Mouse (Mus musculus) kidney, adult 8-10 months (tissue): Measurements from ENCODE around the gene Fam160a1.

Source experiments
- DNase-seq, 2 experiments: peaks; one replicate each; pipeline ENCODE4 v3.0.0; 2022

Gene Fam160a1

DNA sequence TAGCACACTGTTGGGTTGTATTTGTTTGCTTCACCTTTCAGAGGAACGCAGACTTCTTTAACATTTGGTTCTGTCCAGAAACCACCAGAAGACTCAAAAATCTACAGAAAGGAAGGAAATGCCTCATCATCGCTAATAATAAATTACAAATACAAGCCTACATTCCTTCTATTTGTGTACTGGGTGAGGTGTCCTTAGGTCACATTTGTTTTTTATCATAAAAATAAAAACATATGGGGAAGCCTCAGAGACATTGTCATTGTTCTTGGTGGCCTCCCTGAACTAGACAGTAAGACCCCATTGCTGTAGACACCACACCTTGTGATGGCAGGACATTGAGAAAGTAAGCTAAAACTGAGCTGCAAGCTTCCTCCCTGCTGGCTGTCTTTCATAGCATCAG lies at the start of gene Fam160a1:
TSS of gene Fam160a1 (minus strand) at position 101 of the 400 bp plus-strand sequence.
- DNase-seq = no peak

DNA sequence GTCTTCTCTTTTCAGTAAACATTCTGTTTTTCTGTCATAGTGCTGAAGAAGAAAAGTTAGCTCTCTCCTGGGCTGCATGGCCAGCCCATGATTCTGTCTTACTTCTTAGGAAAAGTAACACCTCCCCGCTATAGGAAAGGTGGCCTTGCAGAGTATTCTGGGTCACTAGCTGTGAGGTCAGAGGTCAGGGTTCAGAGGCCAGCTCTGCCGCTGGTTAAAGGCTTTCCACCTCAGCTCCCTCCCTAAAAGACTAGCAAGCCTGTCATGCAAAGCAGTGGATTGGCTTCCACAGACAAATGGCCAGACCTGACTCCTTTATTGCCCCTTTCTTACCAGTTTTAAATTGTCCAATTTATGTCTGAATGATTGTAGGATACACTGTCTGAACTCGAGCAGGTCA lies 46.9 kb upstream of the Fam160a1 start:
- DNase-seq = no peak

DNA sequence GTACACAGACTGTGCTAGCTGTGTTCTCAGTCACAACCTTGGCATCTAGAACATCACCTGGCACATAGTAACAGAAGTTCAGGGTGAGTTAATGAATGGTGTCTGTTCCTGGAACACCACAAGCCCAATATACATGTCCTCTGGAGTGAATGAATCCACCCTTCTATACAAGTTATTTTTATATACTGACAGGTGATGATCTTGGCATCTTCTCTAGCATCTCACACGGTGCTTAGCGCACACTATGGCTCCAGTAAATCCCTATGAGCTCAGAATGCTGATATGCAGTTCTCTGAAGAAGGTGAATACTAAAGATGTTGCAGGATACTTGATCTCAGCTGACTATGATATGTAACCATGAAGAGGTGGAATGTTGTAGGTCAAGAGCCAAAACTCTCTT lies 45.8 kb upstream of the Fam160a1 start:
- no peak for DNase-seq

DNA sequence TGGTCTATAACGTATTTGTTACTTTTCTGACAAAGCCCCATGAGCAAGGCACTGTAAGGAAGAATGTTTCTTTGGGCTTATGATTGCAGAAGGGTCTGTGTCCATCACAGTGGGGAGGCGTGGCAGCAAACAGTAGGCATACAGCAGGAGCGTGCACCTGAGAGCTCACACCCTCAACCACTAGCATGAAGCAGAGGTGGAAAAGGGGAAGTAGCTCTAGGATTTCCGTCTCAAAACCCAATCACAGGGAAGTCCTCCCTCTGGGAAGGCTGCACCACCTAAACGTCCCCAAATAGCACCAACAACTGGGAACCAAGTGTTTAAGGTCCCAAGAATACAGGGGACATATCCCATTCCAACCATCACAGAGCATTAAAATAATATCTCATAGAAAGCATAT lies 43.9 kb upstream of the Fam160a1 start:
- no peak for DNase-seq

GRCm38 (mm10) chr3:85859311-85859710 lies 42.2 kb upstream of the Fam160a1 start:
- DNase-seq = no peak

GRCm38 (mm10) chr3:85858140-85859135 lies 41.3 kb upstream of the Fam160a1 start:
- peak; percentile 9 to 26 for DNase-seq

GRCm38 (mm10) chr3:85857083-85857482 lies 40.0 kb upstream of the Fam160a1 start:
- DNase-seq = no peak

DNA sequence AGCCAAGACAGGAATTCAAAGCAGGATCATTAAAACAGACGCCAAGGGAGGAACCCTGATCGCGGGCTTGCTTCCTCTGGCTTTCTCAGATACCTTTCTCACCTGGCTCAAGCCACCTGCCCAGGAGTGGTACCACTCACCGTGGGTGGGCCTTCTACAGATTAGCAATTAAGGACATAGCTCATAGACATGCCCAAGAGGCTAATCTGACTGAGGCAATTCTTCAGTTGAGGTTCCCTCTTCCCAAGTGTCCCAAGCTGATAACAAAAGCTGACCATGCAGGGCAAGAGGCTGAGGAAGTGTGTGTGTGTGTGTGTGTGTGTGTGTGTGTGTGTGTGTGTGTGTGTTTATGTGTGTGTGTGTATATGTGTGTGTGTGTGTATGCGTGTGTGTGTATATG lies 38.9 kb upstream of the Fam160a1 start:
- DNase-seq = no peak

DNA sequence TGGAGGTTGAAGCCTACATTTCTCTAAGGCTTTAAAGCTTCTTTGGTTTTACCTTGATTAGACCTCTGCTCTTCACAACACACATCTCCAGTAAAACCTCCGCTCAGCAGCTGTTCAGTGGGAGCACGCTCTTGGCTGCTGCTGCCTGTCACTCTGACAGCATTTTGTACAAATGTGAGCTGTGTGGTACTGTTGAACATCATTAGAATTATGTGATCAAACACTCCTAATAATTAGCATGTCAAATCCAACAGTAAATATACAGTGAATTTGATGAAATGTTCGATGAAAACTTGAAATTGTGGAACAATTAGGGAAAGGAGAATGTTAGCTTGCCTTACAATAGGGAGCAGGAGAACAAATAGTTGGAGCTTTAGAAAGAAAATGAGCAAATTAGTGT lies 38.0 kb upstream of the Fam160a1 start:
- no peak for DNase-seq

DNA sequence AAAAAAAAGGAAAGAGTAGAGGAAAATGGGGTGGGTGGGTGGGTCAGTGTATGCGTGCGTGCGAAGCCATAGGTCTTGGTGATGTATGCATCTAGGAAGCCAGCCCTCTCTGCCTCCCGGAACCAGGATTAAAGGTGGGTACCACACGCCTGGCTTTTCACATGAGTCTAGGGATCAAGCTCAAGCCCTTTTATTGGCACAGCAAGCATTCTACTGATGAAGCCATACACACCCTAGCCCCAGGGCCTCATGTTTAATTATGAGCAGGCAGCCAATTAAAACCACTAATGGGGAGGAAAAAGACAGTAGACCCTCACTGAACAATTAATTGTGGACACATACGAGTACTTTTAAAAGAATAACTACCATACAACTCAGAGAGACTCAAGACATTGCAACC lies 37.1 kb upstream of the Fam160a1 start:
- DNase-seq = no peak

DNA sequence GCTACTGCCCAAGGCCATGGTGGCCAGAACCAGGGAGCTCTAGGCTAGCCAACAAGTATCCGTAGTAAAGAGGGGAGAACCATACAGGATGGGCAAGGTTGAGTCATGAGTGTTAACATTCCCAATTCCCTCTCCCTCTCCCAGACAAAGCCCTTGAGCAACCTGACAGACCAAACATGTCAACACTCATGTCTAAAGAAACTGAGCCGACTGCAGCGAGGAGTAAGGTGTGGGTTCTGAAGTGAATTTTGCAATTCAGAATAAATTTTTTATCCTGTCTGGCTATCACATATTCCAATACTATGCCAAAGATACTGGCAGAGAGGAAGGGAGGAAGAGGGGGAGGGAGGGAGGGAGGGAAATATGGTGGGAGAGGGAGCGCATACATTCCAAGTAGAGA lies 36.6 kb upstream of the Fam160a1 start:
- DNase-seq = no peak

DNA sequence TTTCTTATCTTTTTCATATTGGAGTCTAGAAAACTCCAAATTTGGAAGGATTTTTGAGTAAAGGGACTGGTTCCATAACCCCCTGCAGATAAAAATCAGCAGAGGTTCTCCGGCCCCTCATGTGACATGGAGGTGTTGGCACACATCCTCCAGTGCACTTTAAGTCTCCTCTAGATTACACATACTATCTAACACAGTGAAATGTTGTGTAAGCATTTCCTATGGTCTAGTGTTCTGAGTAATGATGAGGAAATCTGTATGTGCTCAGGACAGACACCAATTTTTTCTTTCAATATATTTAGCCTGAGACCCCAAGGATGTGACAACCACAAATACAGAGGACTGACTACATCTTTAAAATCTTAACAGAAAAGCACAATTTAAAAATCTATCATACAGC lies 33.0 kb upstream of the Fam160a1 start:
- DNase-seq = no peak

- DNase-seq = no peak
Measured at GRCm38 (mm10) chr3:85846316-85846715, 29.2 kb upstream of the Fam160a1 start.

- no peak for DNase-seq
Measured at GRCm38 (mm10) chr3:85845341-85845740, 28.2 kb upstream of the Fam160a1 start.

DNA sequence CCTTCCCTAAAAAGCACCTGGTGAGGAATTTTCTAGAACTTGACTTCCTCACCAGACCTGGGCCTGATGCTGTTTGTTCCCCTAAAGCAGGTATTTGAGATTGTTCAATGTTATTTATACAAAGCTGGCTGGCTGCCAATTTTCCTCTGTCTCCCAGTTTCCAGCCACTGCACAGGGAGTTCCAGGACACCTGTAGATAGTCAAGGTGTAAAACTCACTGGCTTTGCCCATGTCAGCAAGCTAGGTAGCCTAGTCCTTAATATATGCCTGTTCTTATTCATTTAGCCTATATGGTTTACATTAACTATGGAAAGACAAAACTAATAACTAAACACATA lies 25.8 kb upstream of the Fam160a1 start:
- no peak for DNase-seq

DNA sequence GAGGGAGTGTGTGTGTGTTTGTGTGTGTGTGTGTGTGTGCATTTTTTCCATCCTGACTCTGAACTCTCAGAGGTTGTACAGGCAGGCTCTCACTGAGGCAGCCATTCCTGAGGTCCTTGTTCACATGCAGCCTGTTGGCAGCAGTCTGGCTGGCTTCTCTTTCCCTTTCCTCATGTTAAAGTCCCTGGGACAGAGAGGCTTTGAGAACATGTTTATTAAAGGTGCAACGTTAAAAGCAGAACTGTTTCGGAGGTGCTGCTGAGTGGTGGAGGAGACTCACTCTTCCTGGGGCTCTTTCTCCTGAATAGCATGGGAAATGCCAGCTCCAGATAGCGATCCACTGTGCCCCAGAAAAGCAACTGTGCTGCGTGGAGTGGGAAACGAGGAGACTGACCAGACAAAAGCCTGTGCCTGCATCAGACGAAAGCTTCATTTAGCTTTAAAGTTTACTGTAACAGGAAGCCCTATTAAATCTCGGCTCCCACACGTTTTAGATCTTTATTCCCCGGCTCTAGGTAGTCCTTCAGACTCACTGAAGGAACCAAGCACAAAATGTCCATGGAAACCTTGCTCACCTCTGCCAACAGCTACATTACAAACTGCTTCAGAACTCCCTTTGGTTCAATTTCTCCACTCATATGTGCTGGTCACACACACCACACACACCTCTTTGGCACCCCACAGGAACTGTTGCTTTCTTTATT lies 25.2 kb upstream of the Fam160a1 start:
- no peak for DNase-seq

- DNase-seq = no peak
Measured at GRCm38 (mm10) chr3:85841454-85842176, 24.5 kb upstream of the Fam160a1 start.

GRCm38 (mm10) chr3:85833627-85834026 lies 16.5 kb upstream of the Fam160a1 start:
- no peak for DNase-seq

GRCm38 (mm10) chr3:85832490-85833155 lies 15.5 kb upstream of the Fam160a1 start:
- peak; percentile 35 to 68 for DNase-seq

DNA sequence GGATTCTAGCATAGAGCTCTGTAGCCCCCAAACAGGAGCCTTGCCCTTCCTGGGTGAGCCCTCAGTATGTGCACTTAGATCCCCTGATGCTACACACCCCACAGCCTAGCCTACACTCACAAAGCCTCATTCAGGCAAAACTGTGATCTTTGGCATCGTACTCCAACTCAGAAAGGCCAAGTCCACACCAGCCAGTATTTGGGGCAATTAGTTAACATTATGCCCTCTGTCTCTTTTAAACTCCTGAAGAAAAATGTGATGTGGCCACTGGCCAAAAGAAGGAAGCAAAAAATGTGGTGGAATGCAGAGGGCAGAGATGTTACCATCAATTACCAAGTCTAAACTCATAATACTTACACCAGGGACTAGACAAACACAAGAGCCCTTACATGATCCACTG lies 14.7 kb upstream of the Fam160a1 start:
- peak; percentile 73 to 80 for DNase-seq

GRCm38 (mm10) chr3:85829047-85829446 lies 12.0 kb upstream of the Fam160a1 start:
- peak; percentile 36 to 41 for DNase-seq

- peak in 1 of 2 experiments; percentile 48 for DNase-seq
Measured at GRCm38 (mm10) chr3:85827815-85828214, 10.7 kb upstream of the Fam160a1 start.

DNA sequence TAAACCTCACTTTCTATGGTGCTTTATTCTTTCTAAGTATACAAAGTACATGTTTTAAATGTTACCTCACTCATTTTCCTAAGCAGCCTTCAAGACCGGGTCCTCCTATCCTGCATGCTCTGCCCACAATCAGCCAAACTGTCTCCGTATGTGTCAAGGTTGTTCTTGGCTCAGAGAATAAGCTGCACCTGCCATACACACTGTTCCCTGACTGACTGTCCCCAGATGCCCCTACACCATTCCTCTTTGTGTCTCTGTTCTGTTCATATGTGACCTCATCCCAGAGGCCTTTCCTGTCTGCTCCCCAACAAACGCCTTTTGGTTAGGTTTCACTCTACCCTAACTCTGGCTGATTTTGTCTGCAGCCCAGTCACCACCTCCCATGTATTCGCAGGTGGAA lies 10.2 kb upstream of the Fam160a1 start:
- DNase-seq = no peak
